15 mouse cellular contexts compared by ENCODE assay signal in genomic region chr12:118659240-118660120, GRCm38 (mm10).
DNase-seq lines count a peak whose midpoint lies in the region; ATAC-seq and TF ChIP-seq lines count a peak whose summit lies in the region.
"Had no signal": no experiment of that assay in that cellular context is flagged by ENCODE, and none has a peak within 500 bp of the region (broad histone marks: within the 10 kb centered on the region; RNA-seq: fewer than 3 reads in every experiment).

No protein-coding gene starts in this region.

- peaks cover 37% of the 10 kb centered on the region for H3K27me3 ChIP-seq in midbrain, embryonic 11.5 days (ENCODE audit: control insufficient read depth, insufficient read depth, low read length)
- H3K27me3 ChIP-seq in midbrain, postnatal 0 days (ENCODE audit: insufficient read depth, low read length) = peaks cover 22% of the 10 kb centered on the region
- peaks cover 59% of the 10 kb centered on the region for H3K27me3 ChIP-seq in forebrain, embryonic 12.5 days
- peaks cover 89% of the 10 kb centered on the region for H3K27me3 ChIP-seq in midbrain, embryonic 13.5 days

- WGBS in midbrain, embryonic 11.5 days = 11% methylated on average over 14 of the region's 14 CpGs
- 20% methylated on average over 14 of the region's 14 CpGs for WGBS in midbrain, postnatal 0 days
- 7% methylated on average over 14 of the region's 14 CpGs for WGBS in forebrain, embryonic 12.5 days
- 7% methylated on average over 14 of the region's 14 CpGs for WGBS in midbrain, embryonic 13.5 days

- no peak overlapping the region for H3K4me3 ChIP-seq in midbrain, embryonic 11.5 days (ENCODE audit: low read depth, low read length)
- H3K4me3 ChIP-seq in midbrain, postnatal 0 days (ENCODE audit: low read depth, low read length) = no peak overlapping the region
- no peak overlapping the region for H3K4me3 ChIP-seq in forebrain, embryonic 12.5 days (replicated peaks)
- no peak overlapping the region for H3K4me3 ChIP-seq in midbrain, embryonic 13.5 days (replicated peaks)
- H3K4me3 ChIP-seq: limb, embryonic 15.5 days had no signal

- H3K9ac ChIP-seq in midbrain, embryonic 11.5 days (ENCODE audit: low read length) = no peak overlapping the region
- H3K9ac ChIP-seq in midbrain, postnatal 0 days (replicated peaks; ENCODE audit: low read length, poor library complexity, severe bottlenecking) = no peak overlapping the region
- H3K9ac ChIP-seq in forebrain, embryonic 12.5 days = no peak overlapping the region
- H3K9ac ChIP-seq in midbrain, embryonic 13.5 days (replicated peaks) = no peak overlapping the region
- H3K9ac ChIP-seq: limb, embryonic 15.5 days; liver, postnatal 0 days had no signal

- H3K36me3 ChIP-seq in midbrain, embryonic 11.5 days (ENCODE audit: control insufficient read depth, insufficient read depth, low read length) = no peaks in the 10 kb centered on the region
- H3K36me3 ChIP-seq in midbrain, postnatal 0 days (ENCODE audit: insufficient read depth, low read length) = no peaks in the 10 kb centered on the region
- H3K36me3 ChIP-seq in forebrain, embryonic 12.5 days (replicated peaks) = no peaks in the 10 kb centered on the region
- H3K36me3 ChIP-seq in midbrain, embryonic 13.5 days = no peaks in the 10 kb centered on the region
- H3K36me3 ChIP-seq: limb, embryonic 15.5 days had no signal

- no peaks in the 10 kb centered on the region for H3K9me3 ChIP-seq in midbrain, embryonic 11.5 days (ENCODE audit: control insufficient read depth, low read length)
- H3K9me3 ChIP-seq in midbrain, postnatal 0 days (ENCODE audit: low read length) = no peaks in the 10 kb centered on the region
- H3K9me3 ChIP-seq in forebrain, embryonic 12.5 days = no peaks in the 10 kb centered on the region
- no peaks in the 10 kb centered on the region for H3K9me3 ChIP-seq in midbrain, embryonic 13.5 days
- H3K9me3 ChIP-seq: limb, embryonic 15.5 days had no signal

- DNase-seq in midbrain, embryonic 11.5 days (ENCODE audit: low spot score, missing footprints) = peak; percentile 92
- DNase-seq in midbrain, postnatal 0 days (ENCODE audit: low spot score) = no peak
- DNase-seq in brain, adult 2 months (ENCODE audit: low read depth, low spot score) = peak; percentile 8
- DNase-seq in gastrocnemius, postnatal 10 days = no peak
- no peak for DNase-seq in adrenal gland, postnatal 14 days
- DNase-seq: cerebellum, adult 18-20 months; heart, postnatal 10 days; liver, postnatal 0 days; right cerebral cortex, adult 18-20 months; spleen, adult 18-20 months had no signal

- no peak overlapping the region; the same call in 1 of the 2 replicates for H3K27ac ChIP-seq in midbrain, embryonic 11.5 days (ENCODE audit: low read depth, low read length)
- H3K27ac ChIP-seq in midbrain, postnatal 0 days (ENCODE audit: low read depth, low read length) = no peak overlapping the region
- 0 out of 2 replicates have a peak overlapping the region, but pooled peaks have one; percentile 3 for H3K27ac ChIP-seq in forebrain, embryonic 12.5 days
- no peak overlapping the region for H3K27ac ChIP-seq in midbrain, embryonic 13.5 days
- H3K27ac ChIP-seq: kidney, postnatal 0 days; limb, embryonic 15.5 days had no signal

- peak; percentile 73 for ATAC-seq in midbrain, embryonic 11.5 days (ENCODE audit: low FRiP score)
- no peak for ATAC-seq in midbrain, postnatal 0 days (ENCODE audit: low FRiP score)
- peak; percentile 51; the same call in 1 of the 2 replicates for ATAC-seq in forebrain, embryonic 12.5 days (ENCODE audit: low FRiP score)
- ATAC-seq in midbrain, embryonic 13.5 days = peak; percentile 75
- ATAC-seq: inflammation-experienced regulatory T-cells, adult 6 months; liver, postnatal 0 days had no signal

- peak overlapping the region; percentile 17; the same call in 1 of the 2 replicates for H3K4me2 ChIP-seq in midbrain, embryonic 11.5 days
- no peak overlapping the region for H3K4me2 ChIP-seq in midbrain, postnatal 0 days (ENCODE audit: low read depth, low read length, poor library complexity, severe bottlenecking)
- peak overlapping the region; percentile 30 for H3K4me2 ChIP-seq in forebrain, embryonic 12.5 days
- peak overlapping the region; percentile 35; the same call in 1 of the 2 replicates for H3K4me2 ChIP-seq in midbrain, embryonic 13.5 days (replicated peaks)
- H3K4me2 ChIP-seq: limb, embryonic 15.5 days had no signal

- TF ChIP-seq CTCF in midbrain, postnatal 0 days (IDR thresholded peaks at IDR 0.05) = no peak

- H3K4me1 ChIP-seq in midbrain, embryonic 11.5 days (ENCODE audit: control insufficient read depth, insufficient read depth, low read length) = peaks cover 27% of the 10 kb centered on the region
- H3K4me1 ChIP-seq in midbrain, postnatal 0 days (ENCODE audit: insufficient read depth, low read length) = no peaks in the 10 kb centered on the region
- H3K4me1 ChIP-seq in forebrain, embryonic 12.5 days = peaks cover 29% of the 10 kb centered on the region
- H3K4me1 ChIP-seq in midbrain, embryonic 13.5 days (replicated peaks) = peaks cover 30% of the 10 kb centered on the region

Comparison
In these comparisons a context has a peak if more than half of its experiments do, and no peak if none do; other contexts are left out.
1. DNase-seq: peak in midbrain, embryonic 11.5 days (single experiment) and brain, adult 2 months (single experiment); none in midbrain, postnatal 0 days (single experiment), gastrocnemius, postnatal 10 days (single experiment) and adrenal gland, postnatal 14 days (single experiment).